Mouse (Mus musculus) kidney, adult 8-10 months (tissue): ENCODE measurements around the gene Ing3.
A peak's percentile ranks its signal among the peaks of the same experiment; 100 is the strongest.

ENCODE experiments used
- DNase-seq, 2 experiments: peaks; one replicate each; pipeline ENCODE4 v3.0.0; 2022

Gene Ing3

DNA sequence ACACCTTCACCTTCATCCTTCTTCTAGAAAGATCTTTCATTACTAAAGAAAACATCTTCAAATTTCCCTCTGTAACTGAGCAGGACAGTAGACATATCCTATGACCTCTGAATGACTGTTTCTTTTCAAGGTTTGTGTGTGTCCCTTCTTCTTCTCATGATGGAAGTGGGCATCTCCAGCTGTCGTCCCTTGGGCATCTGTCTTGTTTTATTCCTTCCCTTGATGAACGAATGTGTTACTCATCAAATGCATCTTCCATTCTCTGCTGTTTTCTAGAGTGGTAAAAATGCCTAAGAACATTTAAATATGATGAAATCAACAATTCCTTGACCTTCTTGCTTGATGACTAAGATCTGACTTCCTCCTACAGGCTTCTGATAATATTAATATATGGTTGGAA is 43.7 kb downstream of the Ing3 start:
- no peak for DNase-seq

DNA sequence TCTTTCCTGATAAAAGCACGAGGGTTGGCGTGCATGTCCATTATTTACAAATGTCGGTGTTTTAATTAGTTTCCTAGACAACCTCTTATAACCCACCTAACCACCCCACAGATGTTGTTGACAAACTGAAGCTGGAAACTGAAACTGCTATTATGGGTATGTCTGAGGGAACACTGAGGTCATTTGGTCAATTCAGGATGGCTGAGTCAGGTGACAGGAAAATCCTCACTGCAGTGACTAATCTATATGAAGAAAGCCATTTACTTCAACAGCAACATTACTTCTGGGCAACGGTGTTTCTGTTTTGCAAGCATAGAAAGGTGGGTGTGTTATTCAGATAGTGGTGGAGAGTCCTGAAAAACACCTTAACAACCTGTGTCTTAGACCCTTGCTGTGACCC is 48.8 kb downstream of the Ing3 start:
- DNase-seq: no peak

DNA sequence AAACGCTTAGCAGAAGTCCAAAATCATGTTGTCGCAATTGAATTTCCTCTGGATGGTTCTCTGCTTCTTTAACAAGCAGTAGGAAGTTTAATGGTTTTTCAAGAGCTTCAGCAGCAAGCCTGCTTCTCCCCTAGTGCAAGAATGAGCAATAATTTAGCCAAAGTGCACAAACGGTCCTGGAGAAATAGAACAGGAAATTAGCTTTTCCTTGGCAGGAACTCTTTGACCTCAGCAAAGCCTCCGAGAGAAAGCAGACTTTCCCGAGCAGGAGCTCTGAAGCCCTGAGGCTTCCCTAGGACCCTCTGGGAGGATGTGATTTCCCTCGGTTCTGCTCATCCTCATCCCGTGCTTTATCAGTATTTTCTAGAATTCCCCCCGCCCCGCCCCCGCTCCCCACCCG is 49.7 kb downstream of the Ing3 start:
- DNase-seq: no peak

DNA sequence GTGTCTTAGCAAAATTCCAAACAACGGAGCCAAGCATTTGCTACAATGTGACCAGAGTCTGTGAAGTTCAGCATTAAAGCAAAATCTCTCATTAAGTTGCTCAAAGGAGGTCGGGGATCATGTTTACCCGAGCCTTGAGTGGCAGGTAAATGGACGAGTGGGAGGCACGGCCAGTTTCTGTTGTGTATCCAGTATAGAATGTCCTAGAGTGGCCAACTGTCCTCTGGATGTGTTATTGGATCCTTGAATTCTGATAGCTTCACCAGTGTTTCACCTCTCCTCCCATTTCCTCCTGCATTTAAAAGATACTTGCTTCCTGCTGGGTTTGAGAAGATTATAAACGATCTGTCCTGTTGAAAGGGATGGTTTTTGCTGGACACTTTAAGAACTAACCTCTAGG is 50.7 kb downstream of the Ing3 start:
- DNase-seq: no peak

DNA sequence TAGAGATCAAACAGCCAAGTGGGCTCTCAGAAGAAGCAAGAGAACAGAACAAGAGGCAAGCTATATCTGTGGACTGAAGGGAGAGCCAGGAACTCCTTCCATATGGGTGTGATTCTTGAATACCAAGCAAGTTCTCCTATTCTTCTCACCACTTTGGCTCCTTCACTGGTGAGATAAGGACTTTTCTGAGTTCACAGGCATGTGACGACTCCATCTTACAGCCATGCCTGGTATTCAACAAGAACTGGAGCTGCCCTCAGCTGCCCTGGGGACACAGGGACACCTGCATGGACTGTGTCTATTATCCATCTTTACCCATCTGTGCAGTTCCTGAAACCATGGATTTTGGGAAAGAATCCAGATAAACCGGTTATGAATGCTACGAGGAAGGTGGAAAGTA is 51.5 kb downstream of the Ing3 start:
- no peak for DNase-seq

DNA sequence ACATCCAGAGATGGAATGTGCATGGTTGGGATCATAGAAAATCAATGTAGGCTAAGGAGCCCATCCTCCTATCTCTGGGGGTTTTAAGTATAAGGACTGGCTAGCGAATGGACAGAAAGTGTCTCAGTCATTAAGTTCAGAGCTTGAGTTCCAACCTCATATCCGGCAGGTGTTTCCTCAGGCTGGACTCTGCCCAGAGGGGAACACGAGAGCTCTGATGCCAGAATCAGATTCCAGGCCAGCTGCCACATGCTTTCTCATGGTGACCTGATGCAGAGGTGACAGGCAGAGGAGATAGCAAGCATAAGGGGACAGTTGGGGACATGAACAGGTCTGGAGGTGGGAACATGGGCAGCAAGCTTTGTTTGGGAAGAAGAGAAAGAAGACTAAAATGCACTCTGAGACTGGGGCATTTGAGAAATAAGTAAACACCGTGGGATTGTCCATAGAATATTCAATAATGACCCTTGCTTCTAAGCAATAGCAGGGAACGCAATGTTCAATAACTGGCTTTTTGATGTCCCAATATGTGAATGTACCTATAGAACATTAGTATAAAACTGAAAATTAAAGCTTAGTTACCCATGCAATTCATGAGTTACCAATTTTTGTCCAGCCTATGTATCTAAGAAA is 52.0 kb downstream of the Ing3 start:
- DNase-seq: peak; percentile 42 to 46

DNA sequence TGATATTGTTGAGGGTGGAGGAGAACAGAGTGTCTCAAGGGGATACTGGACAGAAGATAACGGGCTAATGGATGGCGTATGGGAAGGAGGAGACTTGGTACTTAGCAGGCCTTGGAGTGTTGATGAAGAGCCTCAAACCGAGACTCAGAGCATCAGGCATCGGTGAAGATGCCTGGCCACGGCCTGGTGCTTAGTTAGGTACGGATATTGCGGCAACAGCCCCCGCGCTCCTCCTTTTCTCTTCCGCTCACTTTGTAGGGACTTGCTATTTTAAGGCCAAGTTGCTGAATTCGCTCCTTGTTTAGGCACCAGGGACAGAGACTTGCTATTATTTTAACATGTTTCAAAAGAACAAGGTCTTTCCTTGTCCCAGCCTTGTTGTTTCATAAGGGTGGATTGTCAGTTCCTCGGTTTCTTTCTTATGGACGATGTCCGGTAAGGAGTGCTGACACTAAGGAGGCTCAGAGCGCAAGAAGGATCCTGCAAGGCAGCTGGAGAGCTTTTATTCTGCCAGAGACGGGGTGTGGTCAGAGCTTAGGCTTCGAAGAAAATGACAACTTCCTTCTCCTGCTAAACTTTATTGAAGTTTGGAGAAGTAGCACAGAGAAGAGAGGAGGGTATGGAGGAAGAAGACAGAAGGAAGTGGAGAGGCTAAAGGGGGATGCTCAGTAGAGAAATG is 53.3 kb downstream of the Ing3 start:
- no peak for DNase-seq

DNA sequence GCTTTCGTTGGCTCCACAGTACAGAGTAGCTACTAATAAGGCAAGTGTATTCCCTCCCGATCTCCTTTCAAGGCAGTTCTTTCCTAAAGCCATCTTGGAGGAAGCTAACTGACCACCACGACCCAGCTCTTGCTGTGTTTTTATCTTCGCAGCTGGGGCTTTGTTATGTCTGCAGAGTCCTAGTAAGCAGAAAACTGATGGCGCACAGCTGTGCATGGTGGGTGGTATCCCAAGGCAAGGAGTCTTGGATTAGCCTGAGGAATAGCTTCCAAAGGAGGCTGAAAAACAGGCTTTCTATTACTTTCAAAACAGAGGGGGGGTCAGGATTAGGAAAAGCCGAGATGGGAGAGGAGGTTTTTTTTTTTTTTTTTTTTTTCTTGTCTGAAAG is 53.8 kb downstream of the Ing3 start:
- DNase-seq: peak in 1 of 2 experiments; percentile 16

DNA sequence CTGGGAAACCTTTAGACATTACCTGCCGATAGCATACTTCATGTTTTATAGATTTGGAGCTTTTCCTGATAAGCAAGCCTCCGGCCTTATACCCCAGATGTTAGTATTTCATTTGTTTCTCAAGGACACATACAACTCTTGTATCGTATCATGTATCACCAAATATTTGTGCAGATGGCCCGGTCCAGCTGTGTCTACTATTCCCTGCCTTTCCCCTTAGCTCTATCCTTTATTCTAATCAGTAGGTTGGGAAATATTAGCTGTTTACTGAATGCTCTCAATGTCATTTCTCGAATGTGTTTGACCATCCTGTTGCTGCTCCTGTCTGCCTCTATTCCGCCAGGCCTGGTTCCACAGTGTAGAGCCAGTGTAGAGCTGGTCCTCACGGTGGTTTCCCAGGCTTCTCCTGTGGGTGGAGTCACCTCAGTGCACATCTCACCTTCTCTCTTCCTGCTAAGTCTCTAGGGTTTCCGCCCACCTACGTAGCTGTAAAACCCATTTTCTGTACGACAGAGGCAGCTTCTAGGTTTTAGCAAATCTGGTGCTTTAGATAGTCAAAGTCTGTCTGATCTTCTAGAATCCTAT is 54.7 kb downstream of the Ing3 start:
- DNase-seq: no peak

DNA sequence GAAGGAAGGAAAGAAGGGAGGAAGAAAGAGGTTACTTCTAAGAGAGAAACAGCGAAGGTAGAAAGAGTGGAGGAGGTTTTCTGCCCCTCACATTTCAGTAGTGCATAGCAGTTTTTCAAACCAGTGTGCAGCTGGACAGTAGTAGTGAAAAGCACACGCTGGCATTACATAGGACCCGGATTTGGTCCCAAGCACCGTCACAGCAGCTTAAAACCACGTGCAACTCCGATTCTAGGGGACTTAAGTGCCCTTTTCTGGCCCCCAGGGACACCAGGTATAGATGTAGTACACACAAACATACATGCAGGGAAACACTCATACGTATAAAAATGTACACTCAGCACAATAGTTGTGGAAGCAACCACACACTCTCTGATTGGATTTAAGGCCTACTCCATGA is 59.0 kb downstream of the Ing3 start:
- no peak for DNase-seq

DNA sequence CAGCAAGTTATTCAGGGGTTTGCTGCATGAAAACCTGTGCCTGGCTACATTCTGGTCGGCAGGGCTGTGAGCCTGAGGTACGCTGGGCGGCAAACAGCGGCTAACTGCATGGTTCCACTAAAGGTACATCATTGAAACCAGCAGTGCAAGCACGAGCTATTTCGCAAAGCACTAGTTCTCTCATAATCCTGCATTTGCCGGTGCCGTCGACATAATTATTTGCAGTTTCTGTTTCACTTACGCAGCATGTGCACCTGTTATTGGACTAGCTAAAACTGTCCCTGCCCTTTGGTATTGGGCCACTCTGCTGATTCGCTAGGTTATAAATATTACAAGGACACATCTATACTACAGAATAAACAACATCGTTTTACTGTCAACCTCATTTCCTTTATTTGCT is 60.9 kb downstream of the Ing3 start:
- DNase-seq: no peak

DNA sequence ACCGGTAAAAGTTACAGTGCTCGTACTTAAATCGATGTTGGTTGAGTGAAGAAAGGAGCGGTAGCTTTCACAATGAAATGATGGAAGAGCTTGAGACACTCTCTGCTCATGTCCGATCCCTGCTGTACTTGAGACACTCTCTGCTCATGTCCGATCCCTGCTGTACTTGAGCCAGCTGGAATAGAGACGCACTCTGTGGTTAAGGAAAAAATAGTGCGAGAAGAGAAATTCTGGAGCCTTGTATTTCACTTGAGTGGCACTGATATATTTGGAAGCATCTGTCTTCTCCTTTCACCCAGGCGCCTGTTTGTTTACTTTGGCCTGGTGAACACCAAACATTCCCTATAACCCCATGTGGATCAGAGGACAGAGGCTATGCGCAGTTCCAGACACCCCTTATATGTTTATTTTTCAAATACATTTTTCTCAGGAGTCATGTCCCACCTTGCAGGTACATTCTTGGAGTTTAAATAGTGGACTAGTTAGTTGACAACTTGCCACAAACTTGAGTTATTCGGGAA is 61.5 kb downstream of the Ing3 start:
- DNase-seq: no peak

DNA sequence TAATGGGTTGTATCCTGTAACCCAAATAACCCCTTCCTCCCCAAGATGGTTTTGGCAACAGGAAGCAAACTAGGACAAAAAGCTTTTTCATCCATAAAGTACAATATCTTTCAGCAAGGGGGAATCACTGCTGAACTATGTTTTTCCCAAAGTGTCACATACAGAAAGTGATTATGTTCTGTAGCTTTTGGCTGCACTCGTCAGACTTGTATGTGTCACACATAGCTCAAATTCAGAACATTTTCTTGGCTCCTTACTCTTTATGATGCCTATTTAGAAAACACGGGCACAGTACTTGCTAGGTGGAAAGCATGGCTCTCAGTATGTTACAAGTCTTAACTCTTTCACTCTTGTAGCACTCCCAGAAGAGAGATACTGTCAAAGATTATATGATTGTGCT is 62.2 kb downstream of the Ing3 start:
- no peak for DNase-seq

DNA sequence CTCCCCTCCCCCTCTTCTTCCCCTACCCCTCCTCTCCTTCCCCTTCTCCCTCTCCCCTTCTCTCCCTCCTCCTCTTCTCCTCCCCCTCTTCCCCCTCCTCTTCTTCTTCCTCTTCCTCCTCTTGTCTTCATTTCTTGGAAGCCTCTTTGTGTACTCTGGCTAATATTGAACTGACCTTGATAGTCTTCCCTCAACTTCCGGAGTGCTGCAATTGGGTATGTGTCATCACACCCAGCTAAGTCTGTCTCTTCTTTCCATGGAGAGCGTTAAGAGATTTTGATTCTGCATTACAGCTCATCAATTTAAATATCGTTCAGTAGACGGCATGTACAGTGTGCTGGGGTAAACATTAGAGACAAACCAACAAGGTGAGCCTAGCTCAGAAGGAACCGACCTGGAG is 62.7 kb downstream of the Ing3 start:
- DNase-seq: peak in 1 of 2 experiments; percentile 18

DNA sequence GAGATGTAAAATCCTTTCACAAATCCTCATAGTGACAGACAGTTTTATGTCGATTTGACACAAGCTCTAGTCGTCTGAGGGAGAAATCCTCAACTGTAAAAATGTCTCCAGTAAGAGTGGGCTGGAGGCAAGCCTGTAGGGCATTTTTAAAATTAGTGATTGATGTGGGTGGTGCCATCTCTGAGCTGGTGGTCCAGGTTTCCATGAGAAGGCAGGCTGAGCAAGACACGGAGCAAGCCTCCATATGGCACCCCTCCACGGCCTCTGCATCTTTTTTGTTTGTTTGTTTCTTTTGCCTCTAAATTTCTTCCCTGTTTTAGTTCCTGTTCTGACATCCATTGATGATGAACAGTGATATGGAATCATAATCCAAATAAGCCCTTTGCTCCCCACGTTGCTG is 63.1 kb downstream of the Ing3 start:
- no peak for DNase-seq

DNA sequence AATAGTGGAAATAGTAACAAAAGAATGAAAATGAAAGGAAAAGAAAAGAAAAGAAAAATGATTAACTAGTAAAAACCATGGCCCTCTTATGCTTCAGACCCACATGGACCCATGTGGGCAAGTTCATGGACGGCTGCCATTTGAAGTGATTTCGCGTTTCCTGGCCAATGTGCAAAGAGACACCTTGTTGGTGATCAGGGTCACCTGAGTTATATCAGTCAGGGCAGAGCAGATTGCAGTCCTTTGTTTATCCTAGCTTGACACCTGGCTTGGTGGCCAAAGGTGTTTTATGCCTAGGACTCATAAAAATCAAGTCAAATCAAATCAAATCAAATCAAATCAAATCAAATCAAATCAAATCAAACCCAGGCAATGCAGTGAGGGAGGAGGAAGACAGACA is 64.0 kb downstream of the Ing3 start:
- DNase-seq: no peak

DNA sequence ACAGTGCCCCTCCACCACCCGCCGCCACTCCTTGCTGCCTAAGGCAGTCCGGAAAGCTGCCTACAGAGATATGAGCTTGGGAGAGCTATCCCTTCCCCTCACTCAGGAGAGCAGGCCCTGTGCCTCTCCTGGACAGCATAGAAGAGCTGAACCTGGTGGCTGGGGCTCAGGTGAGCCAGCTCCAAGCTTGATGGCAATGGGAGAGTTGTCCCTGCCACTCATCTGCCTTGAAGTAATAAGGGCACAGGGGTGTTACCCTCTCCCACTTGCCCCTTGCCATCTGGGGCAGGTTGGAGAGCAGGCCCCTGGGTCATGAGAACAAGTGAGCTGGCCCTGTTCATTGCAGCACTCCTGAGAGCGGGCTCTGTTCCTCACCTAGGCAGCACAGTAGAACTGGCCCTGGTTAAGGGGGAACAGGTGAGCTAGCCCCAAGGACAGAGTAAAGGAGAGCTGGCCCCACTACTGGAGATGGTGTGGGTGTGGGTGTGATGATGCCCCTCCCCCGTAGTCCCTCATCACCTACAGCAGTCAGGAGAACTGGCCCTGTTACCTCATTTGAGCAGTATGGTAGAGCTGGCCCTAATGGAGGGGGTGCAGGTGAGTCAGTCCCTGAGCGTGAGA is 65.0 kb downstream of the Ing3 start:
- DNase-seq: no peak

DNA sequence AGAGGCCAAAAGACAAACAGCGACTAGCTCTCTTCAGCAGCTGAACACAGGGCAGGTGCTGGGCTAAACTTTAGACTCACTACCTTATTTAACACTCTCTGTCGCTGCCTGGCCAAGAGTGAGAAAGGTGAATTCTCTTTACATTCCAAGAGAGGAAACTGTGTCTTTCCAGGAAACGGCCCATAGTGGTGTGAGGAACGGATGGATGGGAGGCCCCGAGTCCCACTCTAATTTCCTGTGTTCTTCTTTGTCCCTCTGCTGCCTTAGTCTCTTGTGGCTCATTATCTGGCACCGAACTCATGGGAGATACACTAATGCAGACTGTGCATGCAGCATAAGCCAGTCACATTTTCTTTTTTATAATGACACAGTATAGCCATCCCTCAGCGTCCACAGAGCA is 68.3 kb downstream of the Ing3 start:
- DNase-seq: no peak

DNA sequence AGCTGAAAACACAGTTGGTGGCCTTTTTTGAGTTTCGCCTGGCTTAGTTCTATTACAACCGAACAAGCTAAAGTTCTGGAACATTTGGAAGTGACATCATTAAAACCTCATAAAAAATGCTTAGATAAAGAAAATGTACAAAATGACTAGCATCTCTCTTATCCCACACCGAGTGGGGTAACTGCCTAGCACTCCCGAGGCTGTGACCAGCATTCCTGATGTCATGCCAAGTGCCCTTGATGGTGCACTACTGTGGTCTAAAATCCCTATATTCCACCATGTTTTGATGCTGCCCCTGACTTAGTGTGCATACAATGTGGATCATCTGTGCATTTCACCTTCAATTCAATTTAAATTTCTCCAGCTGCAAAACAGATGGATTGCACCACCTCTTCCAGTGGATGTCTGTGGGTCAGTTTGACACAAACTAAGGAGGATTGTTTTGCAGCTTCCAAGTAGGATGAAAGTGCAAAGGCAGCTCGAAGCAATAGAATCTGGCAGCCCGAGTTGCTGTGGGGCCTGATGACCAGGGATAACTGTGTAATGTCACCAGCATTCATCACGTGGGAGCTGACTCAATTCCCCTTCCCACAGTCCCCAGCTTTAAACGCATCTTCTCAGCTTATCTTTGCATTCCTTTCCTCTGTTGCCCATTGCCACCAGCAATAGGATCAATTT is 69.5 kb downstream of the Ing3 start:
- DNase-seq: no peak

DNA sequence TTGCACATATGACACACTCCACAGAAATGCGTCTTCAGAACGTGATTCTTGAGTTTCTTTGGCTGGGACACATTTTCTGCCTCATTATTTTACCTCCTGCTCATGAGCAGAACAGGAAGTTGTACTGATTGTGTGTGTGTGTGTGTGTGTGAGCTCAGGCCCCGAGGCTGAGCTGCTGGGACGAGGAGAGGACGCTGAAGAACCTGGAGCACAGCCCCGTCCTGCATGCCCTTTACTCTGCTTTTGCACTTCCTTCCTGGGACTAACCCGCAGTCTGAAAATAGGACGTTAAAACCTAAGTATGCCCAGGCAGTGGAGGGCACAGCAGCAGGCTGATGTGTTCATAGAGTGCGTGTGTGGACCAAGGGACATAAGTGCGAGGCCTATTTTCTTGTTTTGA is 70.3 kb downstream of the Ing3 start:
- peak in 1 of 2 experiments; percentile 13 for DNase-seq

DNA sequence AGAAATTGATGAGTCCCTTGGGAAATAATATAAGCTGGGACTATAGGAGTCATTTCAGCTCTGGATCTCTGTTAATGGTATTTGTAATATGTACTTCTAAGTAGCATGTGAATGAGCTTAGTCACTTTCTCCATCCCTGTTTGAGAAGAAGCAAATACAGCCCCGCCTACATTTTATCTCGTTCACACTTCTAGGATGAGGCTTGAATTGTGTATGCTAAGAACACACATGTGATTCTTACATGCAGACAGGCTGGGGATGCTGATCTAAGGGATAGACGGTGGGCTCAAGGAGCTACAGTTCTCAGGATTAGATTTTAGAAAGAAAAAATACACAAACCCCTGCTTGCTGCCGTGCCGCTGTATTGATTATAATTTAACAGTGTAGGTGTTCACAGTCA is 71.3 kb downstream of the Ing3 start:
- DNase-seq: no peak

DNA sequence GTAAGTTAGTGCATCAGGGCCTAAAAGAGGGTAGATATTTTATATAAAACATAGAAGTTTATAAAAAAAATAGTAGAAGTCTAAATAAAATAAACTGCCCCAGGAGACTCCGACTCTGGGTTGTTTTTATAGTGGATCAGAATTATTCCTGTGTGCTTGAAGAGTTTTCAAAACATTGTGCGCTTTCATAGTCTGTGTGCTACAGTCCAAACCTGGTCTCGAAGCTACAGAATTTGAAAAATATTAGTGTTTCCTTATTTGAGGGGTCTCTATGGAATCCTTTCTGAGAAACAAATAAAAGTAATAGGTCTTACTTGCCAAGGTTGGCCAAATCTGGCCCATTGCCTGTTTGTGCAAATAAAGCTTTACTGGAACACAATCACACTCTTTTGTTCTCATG is 71.9 kb downstream of the Ing3 start:
- DNase-seq: no peak

DNA sequence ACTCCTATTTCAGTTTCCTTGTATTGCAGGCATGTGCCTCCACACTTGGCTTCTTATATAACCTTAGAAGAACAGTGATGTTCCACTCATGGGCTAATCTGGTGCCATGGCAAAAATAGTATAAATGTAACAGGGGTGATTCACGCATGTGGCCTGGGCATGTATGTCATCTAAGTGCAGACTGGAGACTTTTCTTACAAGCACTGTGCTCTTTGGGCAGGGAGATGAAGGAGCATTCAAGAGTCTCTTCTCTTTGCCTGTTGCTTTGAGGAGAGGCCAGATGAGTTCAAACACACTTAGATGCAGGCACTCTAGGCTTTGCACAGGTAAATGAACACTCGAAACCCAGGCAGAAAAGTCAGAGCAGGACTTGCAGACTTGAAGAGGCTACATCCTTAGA is 74.8 kb downstream of the Ing3 start:
- DNase-seq: no peak
